Mouse (Mus musculus) neural tube, postnatal 0 days (tissue): ENCODE measurements around the gene Srsf10. TPM values are rescaled to one million over a fixed set of nuclear protein-coding genes. Genes with fewer than 3 reads are reported as not detected.

Experiments
- polyA plus RNA-seq: library from polyadenylated mRNA; unstranded; fragments of >200 nt; fragmentation: Nextera tagmentation; extraction: Ambion mirVana; gene quantifications from 2 replicates; pipeline ENCODE4 v1.2.1, GENCODE M21; 2015

Gene Srsf10
- polyA plus RNA-seq = 112 and 127 TPM in 2 replicates

DNA sequence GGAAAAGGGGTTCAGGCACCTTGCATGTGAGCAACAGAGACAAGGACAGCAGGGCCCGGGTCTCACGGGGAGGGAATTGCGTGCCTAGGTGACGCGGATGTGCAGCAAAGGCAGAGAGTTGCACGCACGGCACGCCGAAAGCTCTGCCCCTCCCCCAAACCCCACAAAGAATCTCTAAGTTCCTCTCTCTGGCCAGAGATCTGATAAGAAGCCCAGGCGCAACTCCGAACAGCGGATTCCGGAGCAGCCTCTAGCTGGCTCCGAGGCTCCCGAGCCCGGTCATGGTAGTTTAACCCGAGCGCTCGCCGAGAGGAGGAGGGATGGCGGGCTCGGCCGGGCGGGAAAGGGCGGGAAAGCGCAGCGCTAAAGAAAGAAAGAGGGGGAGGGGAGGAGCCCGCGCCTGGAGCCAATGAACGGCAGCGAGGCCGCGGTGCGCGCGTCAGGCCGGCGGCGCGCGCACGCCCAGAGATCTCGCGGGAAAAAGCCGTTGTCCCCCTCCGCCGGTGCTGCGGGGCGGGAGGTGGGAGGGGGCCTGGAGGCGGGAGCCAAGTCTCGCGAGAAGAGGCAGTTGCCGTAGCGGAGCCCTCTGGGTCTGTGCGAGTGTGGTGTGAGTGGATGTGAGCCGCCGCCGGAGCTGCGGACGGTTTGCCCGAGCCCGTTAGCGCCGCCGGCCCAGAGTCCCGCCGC is at the start of gene Srsf10:
TSS of gene Srsf10 (plus strand) at position 212 of the 687 bp plus-strand sequence.

DNA sequence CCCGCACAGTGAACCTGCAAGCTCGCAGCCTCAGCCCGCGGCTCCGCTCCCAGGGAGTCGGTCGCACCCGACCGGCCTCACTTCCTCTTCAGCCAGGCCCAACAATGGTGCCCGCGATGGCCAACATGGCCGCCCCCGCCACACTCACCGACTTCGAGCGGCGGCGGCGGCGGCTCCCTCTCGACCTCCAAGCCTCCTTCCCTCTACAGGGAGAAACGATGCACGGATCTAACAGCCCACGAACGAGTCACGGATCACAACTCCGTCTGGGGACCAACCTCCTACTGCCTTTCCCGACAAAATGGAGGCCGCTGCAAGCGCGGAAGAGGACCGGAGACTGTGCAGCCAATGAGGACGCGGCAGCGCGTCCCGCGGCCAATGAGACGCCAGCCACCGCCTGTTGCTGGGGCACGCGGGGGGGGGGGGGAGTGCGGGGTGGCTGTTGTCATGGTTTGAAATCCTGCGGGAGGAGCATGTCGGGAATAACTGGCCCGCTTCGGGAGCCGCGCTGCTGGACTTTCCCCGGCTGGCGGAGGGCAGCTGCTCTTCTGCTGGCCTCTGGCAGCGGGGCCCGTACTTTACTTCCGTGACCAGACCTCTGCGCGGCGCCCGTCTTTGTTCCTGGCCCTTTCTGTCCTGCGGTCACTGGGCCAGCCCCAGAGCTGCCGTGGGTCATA is 18.1 kb downstream of the Srsf10 start, which contains the start of gene Pnrc2:
TSS of gene Pnrc2 (minus strand) at position 325 of the 677 bp plus-strand sequence.

GRCm38 (mm10) chr4:135895071-135895571 is 39.6 kb downstream of the Srsf10 start, which contains the start of gene Cnr2:
Cnr2 (plus strand) TSS chr4:135895394.

Other genes with a start within 250 kb of the Srsf10 start
- gene Ifnlr1, start 169.5 kb upstream of the Srsf10 start, polyA plus RNA-seq = 0.23 and 0.25 TPM in 2 replicates
- not detected in 2 replicates for gene Il22ra1, start 127.6 kb upstream of the Srsf10 start, polyA plus RNA-seq
- gene Myom3, start 96.0 kb upstream of the Srsf10 start, polyA plus RNA-seq = 1.5 and 1.7 TPM in 2 replicates
- 82.2 and 88.6 TPM in 2 replicates for gene Pnrc2, start 18.1 kb downstream of the Srsf10 start, polyA plus RNA-seq
- gene Cnr2, start 39.6 kb downstream of the Srsf10 start, polyA plus RNA-seq = 0.06 and 0.14 TPM in 2 replicates
- gene Fuca1, start 65.0 kb downstream of the Srsf10 start, polyA plus RNA-seq = 85.6 and 109 TPM in 2 replicates
- gene Hmgcl, start 90.7 kb downstream of the Srsf10 start, polyA plus RNA-seq = 66.4 and 74.3 TPM in 2 replicates
- gene Gale, start 108.0 kb downstream of the Srsf10 start, polyA plus RNA-seq = 44.5 and 47.9 TPM in 2 replicates
- 171 and 198 TPM in 2 replicates for gene Lypla2, start 116.9 kb downstream of the Srsf10 start, polyA plus RNA-seq
- 89.3 and 92.2 TPM in 2 replicates for gene Pithd1, start 131.5 kb downstream of the Srsf10 start, polyA plus RNA-seq
- 17.7 and 19.3 TPM in 2 replicates for gene Eloa, start 166.0 kb downstream of the Srsf10 start, polyA plus RNA-seq
- gene Rpl11, start 197.7 kb downstream of the Srsf10 start, polyA plus RNA-seq = 275 and 299 TPM in 2 replicates